Mouse (Mus musculus) stomach, embryonic 14.5 days (tissue): ENCODE measurements around the gene Mre11a. TPM values are rescaled to one million over a fixed set of nuclear protein-coding genes. Genes with fewer than 3 reads are reported as not detected.
"Not testable (repeated sequence)": the region's sequence is repeated elsewhere in the genome, so short reads cannot be mapped to it uniquely, and the experiment has no call there.

ENCODE experiments used
- ATAC-seq: fragments of 200-750 bp; cut with Nextera tagmentation; 2 replicates; pipeline ENCODE4 v1.8.0; 2017; ENCODE audit warnings: low read depth, moderate TSS enrichment; ENCODE audit not compliant: insufficient number of reproducible peaks, insufficient read depth, low FRiP score
- H3K27ac ChIP-seq: fragments of 300-500 bp; sonication (generic); 2 replicates; pipeline ENCODE4 v1.5.1; 2014; ENCODE audit warnings: mild to moderate bottlenecking, low read length, moderate library complexity, mixed read lengths
- H3K27me3 ChIP-seq: fragments of 300-500 bp; sonication (generic); 2 replicates; pipeline ENCODE4 v1.6.1; 2014; ENCODE audit warnings: low read length, control low read depth, mixed read lengths; ENCODE audit not compliant: control insufficient read depth, insufficient read depth
- H3K36me3 ChIP-seq: fragments of 300-500 bp; sonication (generic); 2 replicates; pipeline ENCODE4 v1.6.1; 2014; ENCODE audit warnings: mild to moderate bottlenecking, control low read depth, low read length, moderate library complexity, mixed read lengths; ENCODE audit not compliant: control insufficient read depth, insufficient read depth
- H3K4me1 ChIP-seq: fragments of 300-500 bp; sonication (generic); 2 replicates; pipeline ENCODE4 v1.6.1; 2014; ENCODE audit warnings: low read length, control low read depth, mixed read lengths; ENCODE audit not compliant: control insufficient read depth, insufficient read depth
- H3K4me2 ChIP-seq: fragments of 300-500 bp; sonication (generic); replicated peaks from 2 replicates; pipeline ENCODE4 v1.6.1; 2014; ENCODE audit warnings: low read depth, low read length, control low read depth
- H3K4me3 ChIP-seq: fragments of 300-500 bp; sonication (generic); 2 replicates; pipeline ENCODE4 v1.5.1; 2014; ENCODE audit warnings: low read depth, low read length, control low read depth
- H3K9ac ChIP-seq: fragments of 300-500 bp; sonication (generic); replicated peaks from 2 replicates; pipeline ENCODE4 v1.6.1; 2014; ENCODE audit warnings: low read depth, mild to moderate bottlenecking, control low read depth, low read length, moderate library complexity, mixed read lengths
- H3K9me3 ChIP-seq: fragments of 300-500 bp; sonication (generic); 2 replicates; pipeline ENCODE4 v1.6.1; 2016; ENCODE audit warnings: low read depth, low read length, control low read depth; ENCODE audit not compliant: control insufficient read depth
- WGBS: fragments of 180-500 bp; shearing (Covaris S2); extraction: QIAGEN DNeasy Blood & Tissue Kit; methylation state at CpG from one replicate; pipeline ENCODE4 v1.1.7; 2014; 5-methylcytosine and 5-hydroxymethylcytosine counted together
- polyA plus RNA-seq: library from polyadenylated mRNA; unstranded; fragments of >200 nt; fragmentation: Nextera tagmentation; extraction: Ambion mirVana; gene quantifications from 2 replicates; pipeline ENCODE4 v1.2.1, GENCODE M21; 2014

Gene Mre11a
- polyA plus RNA-seq, 1 experiment from 2014 or later, result 29.6 TPM

GRCm38 (mm10) chr9:14870377-14870776, 85.9 kb downstream of the Mre11a start:
- H3K27ac ChIP-seq, result no peak overlapping the region
- ATAC-seq, result no peak
- no peak overlapping the region for H3K4me3 ChIP-seq
- 86% methylated on average over 2 of the region's 2 CpGs for WGBS
- H3K9me3 ChIP-seq, result no peaks in the 10 kb centered on the region
- no peak overlapping the region for H3K9ac ChIP-seq
- no peaks in the 10 kb centered on the region for H3K27me3 ChIP-seq
- no peaks in the 10 kb centered on the region for H3K36me3 ChIP-seq
- H3K4me1 ChIP-seq, result no peaks in the 10 kb centered on the region
- H3K4me2 ChIP-seq, result no peak overlapping the region

DNA sequence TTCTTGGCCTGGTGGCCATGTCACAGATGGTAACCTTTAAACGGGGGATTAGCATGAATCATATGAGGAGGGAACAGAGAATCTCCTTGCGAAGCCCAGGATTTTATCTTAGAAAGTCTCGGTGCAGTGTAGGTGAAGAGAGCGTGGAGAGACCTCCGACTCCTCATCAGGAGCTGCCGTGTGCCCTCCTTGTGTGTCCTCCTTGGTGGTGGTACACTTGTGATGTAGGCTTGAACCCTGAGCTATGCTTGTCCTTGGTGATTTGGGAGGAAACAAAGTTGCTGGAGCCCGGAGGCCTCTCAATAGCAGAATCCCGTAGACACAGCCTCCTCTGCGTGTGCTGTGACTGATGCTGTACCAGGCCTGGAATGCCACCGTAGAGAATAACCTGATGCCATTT, 86.3 kb downstream of the Mre11a start:
- H3K4me1 ChIP-seq, result no peaks in the 10 kb centered on the region
- no peaks in the 10 kb centered on the region for H3K36me3 ChIP-seq

GRCm38 (mm10) chr9:14871536-14871935, 87.1 kb downstream of the Mre11a start:
- Histone ChIP-seq H3K4me2 (no peak overlapping the region), H3K27me3 (no peaks in the 10 kb centered on the region), H3K9ac (no peak overlapping the region), H3K36me3 (no peaks in the 10 kb centered on the region), H3K9me3 (no peaks in the 10 kb centered on the region), H3K4me1 (no peaks in the 10 kb centered on the region), H3K4me3 (no peak overlapping the region), H3K27ac (no peak overlapping the region)
- 56% methylated on average over 3 of the region's 3 CpGs for WGBS
- ATAC-seq, result no peak

More for the DNA sequence above, 86.3 kb downstream of the Mre11a start:
- no peak overlapping the region for H3K9ac ChIP-seq
- H3K27me3 ChIP-seq, result no peaks in the 10 kb centered on the region
- 86% methylated on average over 10 of the region's 10 CpGs for WGBS
- no peaks in the 10 kb centered on the region for H3K9me3 ChIP-seq
- H3K4me3 ChIP-seq, result no peak overlapping the region
- H3K27ac ChIP-seq, result no peak overlapping the region
- no peak overlapping the region for H3K4me2 ChIP-seq
- no peak for ATAC-seq

- Histone ChIP-seq H3K36me3 (no peaks in the 10 kb centered on the region), H3K9ac (no peak overlapping the region), H3K27me3 (no peaks in the 10 kb centered on the region), H3K4me3 (no peak overlapping the region), H3K27ac (no peak overlapping the region), H3K9me3 (no peaks in the 10 kb centered on the region), H3K4me2 (no peak overlapping the region), H3K4me1 (no peaks in the 10 kb centered on the region)
- no peak for ATAC-seq
- 53% methylated on average over 17 of the region's 17 CpGs for WGBS
These were observed 87.9 kb downstream of the Mre11a start for GRCm38 (mm10) chr9:14872181-14872930.

- Histone ChIP-seq H3K4me3 (no peak overlapping the region), H3K9ac (no peak overlapping the region), H3K4me2 (no peak overlapping the region), H3K27ac (no peak overlapping the region), H3K27me3 (no peaks in the 10 kb centered on the region), H3K4me1 (no peaks in the 10 kb centered on the region), H3K36me3 (no peaks in the 10 kb centered on the region), H3K9me3 (no peaks in the 10 kb centered on the region)
- 75% methylated on average over 5 of the region's 5 CpGs for WGBS
- ATAC-seq, result no peak
These were observed 91.5 kb downstream of the Mre11a start for GRCm38 (mm10) chr9:14875743-14876507.

DNA sequence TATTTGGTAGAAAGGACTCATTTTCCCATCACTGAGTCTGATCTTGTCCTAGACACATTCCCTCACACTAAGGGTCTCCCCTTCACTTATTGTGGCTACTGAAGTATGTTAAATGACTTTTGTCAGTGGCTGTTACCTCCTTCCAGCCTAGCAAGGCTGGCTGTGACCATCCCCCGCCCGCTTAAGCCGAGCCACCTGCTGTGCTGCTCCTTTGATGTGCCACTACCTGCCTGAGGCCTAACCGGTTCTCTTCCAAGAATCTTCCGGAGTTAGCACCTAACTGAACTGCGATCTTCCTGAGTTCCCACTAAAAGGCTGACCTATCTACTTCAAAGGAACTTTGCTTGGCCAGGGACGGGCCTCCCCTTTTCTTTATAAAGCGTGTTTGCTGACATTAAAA, 92.1 kb downstream of the Mre11a start:
- 34% methylated on average over 8 of the region's 8 CpGs for WGBS
- H3K4me2 ChIP-seq, H3K27ac ChIP-seq, H3K4me3 ChIP-seq, H3K36me3 ChIP-seq, H3K9ac ChIP-seq, H3K9me3 ChIP-seq, ATAC-seq, H3K4me1 ChIP-seq, H3K27me3 ChIP-seq: not testable (repeated sequence)

GRCm38 (mm10) chr9:14884641-14885040, 100.2 kb downstream of the Mre11a start:
- Histone ChIP-seq H3K4me3 (no peak overlapping the region), H3K27ac (no peak overlapping the region), H3K9ac (no peak overlapping the region), H3K27me3 (no peaks in the 10 kb centered on the region), H3K4me2 (no peak overlapping the region), H3K36me3 (no peaks in the 10 kb centered on the region), H3K4me1 (no peaks in the 10 kb centered on the region), H3K9me3 (no peaks in the 10 kb centered on the region)
- ATAC-seq, result no peak
- 73% methylated on average over 4 of the region's 4 CpGs for WGBS

- Histone ChIP-seq H3K9ac (no peak overlapping the region), H3K9me3 (no peaks in the 10 kb centered on the region), H3K27ac (no peak overlapping the region), H3K4me3 (no peak overlapping the region), H3K4me1 (no peaks in the 10 kb centered on the region), H3K36me3 (no peaks in the 10 kb centered on the region), H3K27me3 (no peaks in the 10 kb centered on the region), H3K4me2 (no peak overlapping the region)
- no peak for ATAC-seq
These were observed 100.7 kb downstream of the Mre11a start for GRCm38 (mm10) chr9:14885151-14885550.
